Mouse (Mus musculus) spleen, postnatal 0 days (tissue): ENCODE measurements around the gene Zbtb9. TPM values are rescaled to one million over a fixed set of nuclear protein-coding genes. Genes with fewer than 3 reads are reported as not detected.

Experiments
- polyA plus RNA-seq: library from polyadenylated mRNA; unstranded; fragments of >200 nt; fragmentation: Nextera tagmentation; extraction: Ambion mirVana; gene quantifications from 2 replicates; pipeline ENCODE4 v1.2.1, GENCODE M21; 2015

The Zbtb9 gene
- polyA plus RNA-seq: 6.2 and 6.8 TPM in 2 replicates

GRCm38 (mm10) chr17:26972703-26973574, at the start of gene Zbtb9:
Gene Zbtb9 (plus strand): TSS chr17:26973167.

GRCm38 (mm10) chr17:26932839-26933398, 40.0 kb upstream of the Zbtb9 start, which contains the start of gene Phf1:
Gene Phf1 (plus strand): TSS chr17:26933052.

GRCm38 (mm10) chr17:26939178-26939972, 33.6 kb upstream of the Zbtb9 start, which contains the start of gene Cuta:
Gene Cuta (minus strand): TSS chr17:26939569.

GRCm38 (mm10) chr17:26941031-26941789, 31.8 kb upstream of the Zbtb9 start, which contains the start of gene Syngap1:
Gene Syngap1 (plus strand): TSS chr17:26941253.

GRCm38 (mm10) chr17:27028909-27029308, 55.9 kb downstream of the Zbtb9 start, which contains the start of gene Bak1:
Gene Bak1 (minus strand): TSS chr17:27029009.

GRCm38 (mm10) chr17:27056812-27057516, 84.0 kb downstream of the Zbtb9 start, which contains the start of gene Itpr3:
Gene Itpr3 (plus strand): TSS chr17:27057304.

Other genes starting within 250 kb of the Zbtb9 start
- 30.0 and 31.9 TPM in 2 replicates for gene Bnip1, start 192.1 kb upstream of the Zbtb9 start, polyA plus RNA-seq
- gene Nkx2-5, start 128.2 kb upstream of the Zbtb9 start, polyA plus RNA-seq: 17.3 and 23.7 TPM in 2 replicates
- 8.2 and 8.5 TPM in 2 replicates for gene Kifc5b, start 56.1 kb upstream of the Zbtb9 start, polyA plus RNA-seq
- gene Phf1, start 40.1 kb upstream of the Zbtb9 start, polyA plus RNA-seq: 5.8 and 7.9 TPM in 2 replicates
- 139 and 150 TPM in 2 replicates for gene Cuta, start 33.6 kb upstream of the Zbtb9 start, polyA plus RNA-seq
- 1.1 and 1.9 TPM in 2 replicates for gene Syngap1, start 31.9 kb upstream of the Zbtb9 start, polyA plus RNA-seq
- gene Bak1, start 55.8 kb downstream of the Zbtb9 start, polyA plus RNA-seq: 5.9 and 7.0 TPM in 2 replicates
- 1.5 and 2.3 TPM in 2 replicates for gene Itpr3, start 84.1 kb downstream of the Zbtb9 start, polyA plus RNA-seq
- 160 and 163 TPM in 2 replicates for gene Uqcc2, start 160.7 kb downstream of the Zbtb9 start, polyA plus RNA-seq
- 0.13 and 0.25 TPM in 2 replicates for gene Ip6k3, start 194.6 kb downstream of the Zbtb9 start, polyA plus RNA-seq
- 9.5 and 10.6 TPM in 2 replicates for gene Lemd2, start 231.3 kb downstream of the Zbtb9 start, polyA plus RNA-seq